Mouse (Mus musculus): ENCODE results near the gene Gm17455. TPM values are rescaled to one million over a fixed set of nuclear protein-coding genes. Genes with fewer than 3 reads are reported as not detected.

Gene Gm17455
- polyA plus RNA-seq (2014; fragmentation: Nextera tagmentation; extraction: Ambion mirVana): 5.8 and 6.9 TPM in 2 replicates

GRCm38 (mm10) chr10:60399449-60399848 lies at the start of gene Gm17455:
TSS of gene Gm17455 (plus strand) at chr10:60399726.
- H3K4me3 ChIP-seq (ENCODE audit: low read depth, low read length): no peak within 1 kb of the TSS
- no peak within 1 kb of the TSS for H3K27ac ChIP-seq (ENCODE audit: low read depth, low read length)
- H3K4me2 ChIP-seq (ENCODE audit: low read length): no peak within 1 kb of the TSS
- no peak within 1 kb of the TSS for H3K9ac ChIP-seq (ENCODE audit: low read length)
- WGBS: 56% methylated on average over 7 of the region's 7 CpGs
- DNase-seq (ENCODE audit: low spot score) (no peak), ATAC-seq (peak; percentile 20; the same call in 1 of the 2 replicates)
- no peaks in the 10 kb centered on the region for H3K9me3 ChIP-seq (replicated peaks; ENCODE audit: control insufficient read depth, low read length)
- no peaks in the 10 kb centered on the region for H3K27me3 ChIP-seq (replicated peaks; ENCODE audit: control insufficient read depth, insufficient read depth, low read length)
- H3K4me1 ChIP-seq (ENCODE audit: control insufficient read depth, insufficient read depth, low read length): no peaks in the 10 kb centered on the region
- H3K36me3 ChIP-seq (ENCODE audit: control insufficient read depth, insufficient read depth, low read length): no peaks in the 10 kb centered on the region

- no peaks in the 10 kb centered on the region for H3K9me3 ChIP-seq (replicated peaks; ENCODE audit: control insufficient read depth, low read length)
- DNase-seq (ENCODE audit: low spot score): no peak
- H3K9ac ChIP-seq (ENCODE audit: low read length): no peak overlapping the region
- no peak for ATAC-seq
- 51% methylated on average over 5 of the region's 5 CpGs for WGBS
- peaks cover 11% of the 10 kb centered on the region for H3K27me3 ChIP-seq (replicated peaks; ENCODE audit: control insufficient read depth, insufficient read depth, low read length)
- H3K4me3 ChIP-seq (ENCODE audit: low read depth, low read length): no peak overlapping the region
- peaks cover 18% of the 10 kb centered on the region for H3K4me1 ChIP-seq (ENCODE audit: control insufficient read depth, insufficient read depth, low read length)
- no peak overlapping the region for H3K27ac ChIP-seq (ENCODE audit: low read depth, low read length)
- no peak overlapping the region for H3K4me2 ChIP-seq (ENCODE audit: low read length)
- no peaks in the 10 kb centered on the region for H3K36me3 ChIP-seq (ENCODE audit: control insufficient read depth, insufficient read depth, low read length)
Observed at GRCm38 (mm10) chr10:60350077-60350804, 49.3 kb upstream of the Gm17455 start.

- Histone ChIP-seq H3K4me3 (ENCODE audit: low read depth, low read length) (no peak overlapping the region), H3K4me1 (ENCODE audit: control insufficient read depth, insufficient read depth, low read length) (peaks cover 18% of the 10 kb centered on the region), H3K36me3 (ENCODE audit: control insufficient read depth, insufficient read depth, low read length) (no peaks in the 10 kb centered on the region), H3K27me3 (replicated peaks; ENCODE audit: control insufficient read depth, insufficient read depth, low read length) (peaks cover 11% of the 10 kb centered on the region), H3K9me3 (replicated peaks; ENCODE audit: control insufficient read depth, low read length) (no peaks in the 10 kb centered on the region), H3K27ac (ENCODE audit: low read depth, low read length) (no peak overlapping the region), H3K4me2 (ENCODE audit: low read length) (no peak overlapping the region), H3K9ac (ENCODE audit: low read length) (no peak overlapping the region)
- 41% methylated on average over 3 of the region's 3 CpGs for WGBS
- peak; percentile 61 for ATAC-seq
- DNase-seq (ENCODE audit: low spot score): peak; percentile 71
Observed at GRCm38 (mm10) chr10:60350805-60351167, 48.7 kb upstream of the Gm17455 start.

- ATAC-seq: no peak
Observed at GRCm38 (mm10) chr10:60351248-60351647, 48.3 kb upstream of the Gm17455 start.

GRCm38 (mm10) chr10:60351761-60352455 lies 47.6 kb upstream of the Gm17455 start:
- 46% methylated on average over 7 of the region's 7 CpGs for WGBS
- no peaks in the 10 kb centered on the region for H3K9me3 ChIP-seq (replicated peaks; ENCODE audit: control insufficient read depth, low read length)
- H3K36me3 ChIP-seq (ENCODE audit: control insufficient read depth, insufficient read depth, low read length): no peaks in the 10 kb centered on the region
- no peak overlapping the region for H3K4me3 ChIP-seq (ENCODE audit: low read depth, low read length)
- no peak overlapping the region for H3K9ac ChIP-seq (ENCODE audit: low read length)
- no peak overlapping the region for H3K27ac ChIP-seq (ENCODE audit: low read depth, low read length)
- H3K4me2 ChIP-seq (ENCODE audit: low read length): no peak overlapping the region
- H3K4me1 ChIP-seq (ENCODE audit: control insufficient read depth, insufficient read depth, low read length): peaks cover 10% of the 10 kb centered on the region
- DNase-seq (ENCODE audit: low spot score) (peak; percentile 21), ATAC-seq (no peak)
- peaks cover 3% of the 10 kb centered on the region for H3K27me3 ChIP-seq (replicated peaks; ENCODE audit: control insufficient read depth, insufficient read depth, low read length)

More at GRCm38 (mm10) chr10:60351248-60351647, 48.3 kb upstream of the Gm17455 start:
- no peaks in the 10 kb centered on the region for H3K9me3 ChIP-seq (replicated peaks; ENCODE audit: control insufficient read depth, low read length)
- no peak for DNase-seq (ENCODE audit: low spot score)
- 22% methylated on average over 3 of the region's 3 CpGs for WGBS
- H3K4me2 ChIP-seq (ENCODE audit: low read length): no peak overlapping the region
- peaks cover 15% of the 10 kb centered on the region for H3K4me1 ChIP-seq (ENCODE audit: control insufficient read depth, insufficient read depth, low read length)
- H3K9ac ChIP-seq (ENCODE audit: low read length): no peak overlapping the region
- no peak overlapping the region for H3K4me3 ChIP-seq (ENCODE audit: low read depth, low read length)
- H3K27me3 ChIP-seq (replicated peaks; ENCODE audit: control insufficient read depth, insufficient read depth, low read length): peaks cover 9% of the 10 kb centered on the region
- H3K36me3 ChIP-seq (ENCODE audit: control insufficient read depth, insufficient read depth, low read length): no peaks in the 10 kb centered on the region
- no peak overlapping the region for H3K27ac ChIP-seq (ENCODE audit: low read depth, low read length)

- Histone ChIP-seq H3K36me3 (ENCODE audit: control insufficient read depth, insufficient read depth, low read length) (no peaks in the 10 kb centered on the region), H3K9me3 (replicated peaks; ENCODE audit: control insufficient read depth, low read length) (no peaks in the 10 kb centered on the region), H3K4me1 (ENCODE audit: control insufficient read depth, insufficient read depth, low read length) (peaks cover 9% of the 10 kb centered on the region), H3K9ac (ENCODE audit: low read length) (no peak overlapping the region), H3K27me3 (replicated peaks; ENCODE audit: control insufficient read depth, insufficient read depth, low read length) (no peaks in the 10 kb centered on the region), H3K27ac (ENCODE audit: low read depth, low read length) (no peak overlapping the region), H3K4me2 (ENCODE audit: low read length) (no peak overlapping the region), H3K4me3 (ENCODE audit: low read depth, low read length) (no peak overlapping the region)
- DNase-seq (ENCODE audit: low spot score) (no peak), ATAC-seq (no peak)
- 68% methylated on average over 5 of the region's 5 CpGs for WGBS
Observed at GRCm38 (mm10) chr10:60353241-60354002, 46.1 kb upstream of the Gm17455 start.

GRCm38 (mm10) chr10:60354003-60354325 lies 45.6 kb upstream of the Gm17455 start:
- H3K4me2 ChIP-seq (ENCODE audit: low read length): no peak overlapping the region
- no peaks in the 10 kb centered on the region for H3K9me3 ChIP-seq (replicated peaks; ENCODE audit: control insufficient read depth, low read length)
- ATAC-seq (no peak), DNase-seq (ENCODE audit: low spot score) (no peak)
- WGBS: 88% methylated on average over 4 of the region's 4 CpGs
- peaks cover 9% of the 10 kb centered on the region for H3K4me1 ChIP-seq (ENCODE audit: control insufficient read depth, insufficient read depth, low read length)
- no peak overlapping the region for H3K27ac ChIP-seq (ENCODE audit: low read depth, low read length)
- no peak overlapping the region for H3K9ac ChIP-seq (ENCODE audit: low read length)
- no peaks in the 10 kb centered on the region for H3K27me3 ChIP-seq (replicated peaks; ENCODE audit: control insufficient read depth, insufficient read depth, low read length)
- no peak overlapping the region for H3K4me3 ChIP-seq (ENCODE audit: low read depth, low read length)
- no peaks in the 10 kb centered on the region for H3K36me3 ChIP-seq (ENCODE audit: control insufficient read depth, insufficient read depth, low read length)

GRCm38 (mm10) chr10:60354881-60355677 lies 44.4 kb upstream of the Gm17455 start:
- H3K9me3 ChIP-seq (replicated peaks; ENCODE audit: control insufficient read depth, low read length): no peaks in the 10 kb centered on the region
- DNase-seq (ENCODE audit: low spot score) (no peak), ATAC-seq (no peak)
- no peaks in the 10 kb centered on the region for H3K36me3 ChIP-seq (ENCODE audit: control insufficient read depth, insufficient read depth, low read length)
- WGBS: 82% methylated on average over 11 of the region's 11 CpGs
- no peak overlapping the region for H3K4me3 ChIP-seq (ENCODE audit: low read depth, low read length)
- no peaks in the 10 kb centered on the region for H3K27me3 ChIP-seq (replicated peaks; ENCODE audit: control insufficient read depth, insufficient read depth, low read length)
- no peak overlapping the region for H3K9ac ChIP-seq (ENCODE audit: low read length)
- no peak overlapping the region for H3K4me2 ChIP-seq (ENCODE audit: low read length)
- H3K4me1 ChIP-seq (ENCODE audit: control insufficient read depth, insufficient read depth, low read length): peaks cover 9% of the 10 kb centered on the region
- H3K27ac ChIP-seq (ENCODE audit: low read depth, low read length): no peak overlapping the region
